Mouse (Mus musculus) stomach, embryonic 15.5 days (tissue): ENCODE data around the gene Foxo3. TPM values are rescaled to one million over a fixed set of nuclear protein-coding genes. Genes with fewer than 3 reads are reported as not detected.

ENCODE experiments used
- ATAC-seq: fragments of 200-750 bp; cut with Nextera tagmentation; 2 replicates; pipeline ENCODE4 v1.8.0; 2017; ENCODE audit warnings: low read depth, moderate number of reproducible peaks, moderate TSS enrichment; ENCODE audit not compliant: insufficient read depth, low FRiP score
- H3K27ac ChIP-seq: fragments of 300-500 bp; sonication (generic); 2 replicates; pipeline ENCODE4 v1.5.1; 2015; ENCODE audit warnings: mild to moderate bottlenecking, inconsistent platforms
- H3K27me3 ChIP-seq: fragments of 300-500 bp; sonication (generic); replicated peaks from 2 replicates; pipeline ENCODE4 v1.6.1; 2015; ENCODE audit warnings: inconsistent platforms
- H3K36me3 ChIP-seq: fragments of 300-500 bp; sonication (generic); 2 replicates; pipeline ENCODE4 v1.6.1; 2015; ENCODE audit warnings: inconsistent platforms
- H3K4me1 ChIP-seq: fragments of 300-500 bp; sonication (generic); 2 replicates; pipeline ENCODE4 v1.6.1; 2015; ENCODE audit warnings: inconsistent platforms
- H3K4me2 ChIP-seq: fragments of 300-500 bp; sonication (generic); 2 replicates; pipeline ENCODE4 v1.6.1; 2015; ENCODE audit warnings: mild to moderate bottlenecking, inconsistent platforms
- H3K4me3 ChIP-seq: fragments of 300-500 bp; sonication (generic); replicated peaks from 2 replicates; pipeline ENCODE4 v1.5.1; 2015; ENCODE audit warnings: inconsistent platforms
- H3K9ac ChIP-seq: fragments of 300-500 bp; sonication (generic); 2 replicates; pipeline ENCODE4 v1.6.1; 2015; ENCODE audit warnings: inconsistent platforms
- H3K9me3 ChIP-seq: fragments of 300-500 bp; sonication (generic); 2 replicates; pipeline ENCODE4 v1.6.1; 2016; ENCODE audit warnings: inconsistent platforms
- WGBS: fragments of 180-500 bp; shearing (Covaris S2); methylation state at CpG from one replicate; pipeline ENCODE4 v1.1.7; 2015; 5-methylcytosine and 5-hydroxymethylcytosine counted together
- polyA plus RNA-seq: library from polyadenylated mRNA; unstranded; fragments of >200 nt; fragmentation: Nextera tagmentation; extraction: Ambion mirVana; gene quantifications from 2 replicates; pipeline ENCODE4 v1.2.1, GENCODE M21; 2015

Gene Foxo3
- polyA plus RNA-seq, 1 experiment from 2014 or later = 8.7 TPM

- H3K27me3 ChIP-seq = no peaks in the 10 kb centered on the region
- peaks cover 34% of the 10 kb centered on the region for H3K4me1 ChIP-seq
- no peaks in the 10 kb centered on the region for H3K36me3 ChIP-seq
- peak overlapping the region; percentile 99 for H3K27ac ChIP-seq
- H3K9ac ChIP-seq = peak overlapping the region; percentile 73
- ATAC-seq = no peak
- WGBS = 7% methylated on average over 65 of the region's 65 CpGs
- H3K4me2 ChIP-seq = peak overlapping the region; percentile 99
- no peaks in the 10 kb centered on the region for H3K9me3 ChIP-seq
- peak overlapping the region; percentile 84 for H3K4me3 ChIP-seq
These were observed 1.7 kb downstream of the Foxo3 start for GRCm38 (mm10) chr10:42274712-42275400.

DNA sequence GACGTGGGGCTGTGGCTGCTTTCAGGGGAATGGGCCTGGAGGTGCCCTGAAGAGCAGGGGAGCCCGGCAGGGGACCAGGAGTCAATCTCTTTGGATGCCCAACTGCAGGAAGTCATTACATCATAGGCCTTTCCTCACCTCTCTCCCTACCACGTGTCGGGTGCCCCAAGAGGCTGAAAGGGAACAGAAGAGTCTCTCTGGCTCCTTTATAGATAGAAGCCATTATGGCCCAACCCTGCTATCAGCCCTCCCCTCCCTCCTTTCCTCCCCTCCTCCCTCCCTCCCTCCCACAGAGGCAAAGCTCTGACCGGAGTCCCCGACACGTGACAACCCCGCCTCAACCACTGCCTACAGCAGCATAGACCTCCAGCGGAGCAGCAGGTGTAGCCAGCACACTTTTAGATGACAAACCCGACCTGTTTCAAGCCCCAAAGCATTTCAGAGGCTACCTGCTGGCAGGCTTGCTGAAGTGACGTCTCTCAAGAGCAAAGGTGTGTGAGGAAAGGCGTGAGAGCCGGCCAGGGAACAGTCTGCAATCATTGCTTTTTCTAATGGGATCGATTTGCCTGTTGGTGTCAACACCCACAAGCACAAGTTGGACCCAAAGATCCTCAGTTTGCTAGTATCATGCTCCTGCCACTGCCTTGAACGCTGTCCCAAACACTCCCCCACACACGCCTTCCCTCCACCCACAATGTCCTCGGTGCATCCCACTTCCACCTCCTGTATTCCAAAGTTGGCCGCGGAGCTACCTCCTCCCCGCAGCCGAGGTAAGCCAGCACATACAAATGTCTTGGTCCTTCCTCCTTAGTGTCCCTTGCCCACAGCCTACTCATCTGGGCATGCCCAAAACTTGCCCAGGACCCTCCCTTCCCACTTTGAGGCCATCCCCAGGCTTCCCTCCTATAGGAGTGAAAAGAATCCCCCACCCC is 2.5 kb downstream of the Foxo3 start:
- H3K4me3 ChIP-seq = peak overlapping the region; percentile 84
- 0 out of 2 replicates have a peak overlapping the region, but pooled peaks have one; percentile 41 for H3K27ac ChIP-seq
- ATAC-seq = no peak
- no peaks in the 10 kb centered on the region for H3K36me3 ChIP-seq
- peak overlapping the region; percentile 99 for H3K4me2 ChIP-seq
- peaks cover 41% of the 10 kb centered on the region for H3K4me1 ChIP-seq
- no peaks in the 10 kb centered on the region for H3K27me3 ChIP-seq
- peak overlapping the region; percentile 73; the same call in 1 of the 2 replicates for H3K9ac ChIP-seq
- 24% methylated on average over 21 of the region's 21 CpGs for WGBS
- no peaks in the 10 kb centered on the region for H3K9me3 ChIP-seq

- peaks cover 41% of the 10 kb centered on the region for H3K4me1 ChIP-seq
- H3K4me2 ChIP-seq = peak overlapping the region; percentile 99
- no peaks in the 10 kb centered on the region for H3K9me3 ChIP-seq
- H3K36me3 ChIP-seq = no peaks in the 10 kb centered on the region
- WGBS = 71% methylated on average over 6 of the region's 6 CpGs
- H3K27me3 ChIP-seq = no peaks in the 10 kb centered on the region
- H3K27ac ChIP-seq = no peak overlapping the region
- no peak overlapping the region for H3K9ac ChIP-seq
- ATAC-seq = no peak
- H3K4me3 ChIP-seq = peak overlapping the region; percentile 84
These were observed 3.2 kb downstream of the Foxo3 start for GRCm38 (mm10) chr10:42273403-42273759.

- H3K4me2 ChIP-seq = no peak overlapping the region
- H3K4me3 ChIP-seq = no peak overlapping the region
- ATAC-seq = no peak
- H3K27ac ChIP-seq = no peak overlapping the region
- WGBS = 55% methylated on average over 11 of the region's 11 CpGs
- peaks cover 43% of the 10 kb centered on the region for H3K4me1 ChIP-seq
- H3K9me3 ChIP-seq = no peaks in the 10 kb centered on the region
- no peaks in the 10 kb centered on the region for H3K27me3 ChIP-seq
- H3K36me3 ChIP-seq = peaks cover 5% of the 10 kb centered on the region
- no peak overlapping the region for H3K9ac ChIP-seq
These were observed 4.9 kb downstream of the Foxo3 start for GRCm38 (mm10) chr10:42271454-42272230.

DNA sequence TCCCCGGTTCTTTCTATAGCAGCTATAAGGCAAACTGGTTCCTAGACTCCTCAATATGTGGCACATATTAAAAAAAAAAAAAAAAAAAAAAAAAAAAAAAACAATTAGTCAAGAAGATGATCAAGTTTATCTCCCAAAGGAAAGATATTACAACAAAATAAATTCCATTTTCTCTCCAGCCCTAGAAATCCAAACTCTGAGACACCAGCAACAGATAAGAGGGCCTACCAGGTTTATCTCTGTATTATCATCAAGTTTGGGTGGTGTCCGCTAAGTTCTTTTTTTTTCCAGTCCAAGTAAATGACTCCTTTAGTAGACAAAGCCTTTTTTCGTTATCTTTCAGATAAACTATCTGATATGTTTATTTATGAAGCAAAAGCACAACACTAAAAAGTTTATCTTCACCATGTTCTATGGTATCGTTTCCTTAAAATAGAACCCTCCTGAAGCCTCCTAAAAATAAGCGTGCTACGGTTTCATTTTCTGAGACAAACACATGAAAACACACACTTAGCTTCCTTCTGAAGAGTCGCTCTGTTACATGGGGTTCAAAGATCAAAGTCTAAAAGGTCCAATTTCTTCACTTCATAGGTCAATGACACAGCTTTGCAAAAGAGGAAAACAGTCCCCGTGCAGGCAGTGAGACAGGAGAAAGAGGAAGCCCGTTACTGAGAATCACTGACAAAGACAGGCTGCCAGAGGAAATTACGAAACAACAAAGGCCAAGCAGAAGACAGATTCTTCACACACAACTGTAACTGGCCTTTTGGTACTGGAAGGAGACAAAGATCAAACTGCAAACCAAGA is 6.1 kb downstream of the Foxo3 start:
- H3K9ac ChIP-seq = no peak overlapping the region
- no peaks in the 10 kb centered on the region for H3K9me3 ChIP-seq
- no peaks in the 10 kb centered on the region for H3K27me3 ChIP-seq
- H3K4me3 ChIP-seq = no peak overlapping the region
- peaks cover 15% of the 10 kb centered on the region for H3K36me3 ChIP-seq
- no peak for ATAC-seq
- 50% methylated on average over 10 of the region's 10 CpGs for WGBS
- H3K4me2 ChIP-seq = no peak overlapping the region
- H3K27ac ChIP-seq = no peak overlapping the region
- peaks cover 43% of the 10 kb centered on the region for H3K4me1 ChIP-seq

GRCm38 (mm10) chr10:42269281-42270025 is 7.1 kb downstream of the Foxo3 start:
- no peak for ATAC-seq
- Histone ChIP-seq H3K9me3 (no peaks in the 10 kb centered on the region), H3K4me3 (no peak overlapping the region), H3K36me3 (peaks cover 21% of the 10 kb centered on the region), H3K4me1 (peaks cover 35% of the 10 kb centered on the region), H3K27ac (no peak overlapping the region), H3K27me3 (no peaks in the 10 kb centered on the region), H3K9ac (no peak overlapping the region), H3K4me2 (no peak overlapping the region)
- WGBS = 51% methylated on average over 15 of the region's 15 CpGs

GRCm38 (mm10) chr10:42267811-42268545 is 8.6 kb downstream of the Foxo3 start:
- WGBS = 74% methylated on average over 5 of the region's 5 CpGs

GRCm38 (mm10) chr10:42265021-42265689 is 11.4 kb downstream of the Foxo3 start:
- Histone ChIP-seq H3K9ac (no peak overlapping the region), H3K4me2 (no peak overlapping the region), H3K9me3 (no peaks in the 10 kb centered on the region), H3K36me3 (peaks cover 21% of the 10 kb centered on the region), H3K4me3 (no peak overlapping the region), H3K27ac (no peak overlapping the region), H3K27me3 (no peaks in the 10 kb centered on the region), H3K4me1 (peaks cover 16% of the 10 kb centered on the region)
- ATAC-seq = peak; percentile 85; the same call in 1 of the 2 replicates
- 80% methylated on average over 11 of the region's 11 CpGs for WGBS

More at GRCm38 (mm10) chr10:42267811-42268545, 8.6 kb downstream of the Foxo3 start:
- Histone ChIP-seq H3K4me2 (no peak overlapping the region), H3K9ac (no peak overlapping the region), H3K36me3 (peaks cover 21% of the 10 kb centered on the region), H3K9me3 (no peaks in the 10 kb centered on the region), H3K27ac (no peak overlapping the region), H3K4me3 (no peak overlapping the region), H3K4me1 (peaks cover 29% of the 10 kb centered on the region), H3K27me3 (no peaks in the 10 kb centered on the region)
- no peak for ATAC-seq

DNA sequence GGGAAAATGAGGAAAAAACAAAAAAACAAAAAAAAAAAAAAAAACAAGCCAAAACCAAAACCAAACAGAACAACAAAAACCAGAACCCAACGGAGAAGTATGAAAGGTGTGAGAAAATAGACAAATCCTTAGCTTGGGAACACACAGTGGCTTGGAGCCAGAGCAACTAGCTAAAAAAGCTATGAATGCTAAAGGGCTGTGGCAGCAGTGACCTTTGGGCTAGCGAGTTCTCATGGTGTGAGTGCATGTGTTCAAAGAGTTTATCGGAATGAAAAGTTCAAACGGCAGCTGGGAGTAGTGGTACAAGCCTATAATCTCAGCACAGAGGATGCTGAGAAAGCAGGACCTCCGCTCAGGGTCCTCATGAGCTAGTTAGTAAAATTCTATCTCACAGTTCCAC is 12.4 kb downstream of the Foxo3 start:
- no peaks in the 10 kb centered on the region for H3K27me3 ChIP-seq
- peaks cover 7% of the 10 kb centered on the region for H3K4me1 ChIP-seq
- no peaks in the 10 kb centered on the region for H3K9me3 ChIP-seq
- H3K9ac ChIP-seq = no peak overlapping the region
- no peak for ATAC-seq
- peaks cover 21% of the 10 kb centered on the region for H3K36me3 ChIP-seq
- H3K27ac ChIP-seq = no peak overlapping the region
- no peak overlapping the region for H3K4me2 ChIP-seq
- 86% methylated on average over 5 of the region's 5 CpGs for WGBS
- no peak overlapping the region for H3K4me3 ChIP-seq

DNA sequence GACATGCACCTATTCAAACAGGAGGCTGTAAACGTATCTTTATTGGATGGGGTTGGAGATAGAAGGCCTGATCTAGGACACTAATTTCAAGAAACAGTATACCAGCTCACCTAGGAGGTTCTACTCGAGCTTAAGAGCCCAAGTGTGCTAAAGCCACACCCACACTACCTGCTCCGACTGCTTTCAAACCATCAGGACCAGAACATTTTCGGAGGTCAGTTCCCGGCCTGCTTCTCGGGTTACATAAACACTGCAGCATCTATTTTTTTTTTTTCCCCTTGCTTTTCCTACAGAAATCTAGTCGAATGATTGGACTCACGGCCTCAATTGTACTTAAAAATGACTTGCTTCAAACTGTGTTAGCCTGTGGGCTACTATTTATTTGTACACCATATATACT is 12.9 kb downstream of the Foxo3 start:
- Histone ChIP-seq H3K36me3 (peaks cover 21% of the 10 kb centered on the region), H3K4me2 (no peak overlapping the region), H3K9ac (no peak overlapping the region), H3K9me3 (no peaks in the 10 kb centered on the region), H3K27me3 (no peaks in the 10 kb centered on the region), H3K4me3 (no peak overlapping the region), H3K27ac (no peak overlapping the region), H3K4me1 (peaks cover 7% of the 10 kb centered on the region; the same call in 1 of the 2 replicates)
- WGBS = 58% methylated on average over 8 of the region's 8 CpGs
- no peak for ATAC-seq
